Mouse (Mus musculus) embryo, embryonic 11.5 days (tissue): ENCODE measurements around the gene Gfm1.

ENCODE experiments used
- DNase-seq: peaks from one replicate; pipeline ENCODE4 v3.0.0-alpha.2; 2012; ENCODE audit warnings: low read depth, low spot score

The Gfm1 gene

GRCm38 (mm10) chr3:67429999-67430380 lies at the start of gene Gfm1:
Gene Gfm1 (plus strand): TSS chr3:67430096.
- peak; percentile 74 for DNase-seq

DNA sequence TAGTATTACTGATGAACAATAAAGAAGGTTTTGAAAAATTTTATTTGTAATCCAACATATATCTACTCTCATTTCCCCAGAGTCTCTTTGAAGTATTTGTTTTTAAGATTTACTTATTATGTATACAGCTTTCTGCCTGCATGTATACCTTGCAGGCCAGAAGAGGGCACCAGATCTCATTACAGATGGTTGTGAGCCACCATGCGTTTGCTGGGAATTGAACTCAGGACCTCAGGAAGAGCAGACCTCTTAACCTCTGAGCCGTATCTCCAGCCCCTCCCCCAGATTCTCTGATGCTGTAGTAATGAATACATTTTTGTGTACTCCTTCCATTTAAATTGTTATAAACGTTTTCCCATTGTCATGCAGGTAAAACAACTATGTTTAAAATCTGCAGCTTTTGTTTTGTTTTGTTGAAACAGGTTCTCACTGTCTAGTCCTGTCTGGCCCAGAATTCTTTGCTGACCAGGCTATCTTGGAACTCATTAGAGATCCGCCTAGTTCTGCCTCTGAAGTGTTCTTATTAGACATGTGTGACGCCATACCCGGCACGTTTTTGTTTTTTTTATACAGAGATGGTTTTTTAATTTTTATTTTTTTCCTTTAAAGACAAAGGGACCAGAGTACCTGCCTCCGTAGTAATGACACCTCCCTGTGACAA lies 428 bp upstream of the Gfm1 start:
- no peak for DNase-seq

GRCm38 (mm10) chr3:67434011-67434410 lies 4.1 kb downstream of the Gfm1 start:
- DNase-seq, result no peak

GRCm38 (mm10) chr3:67447143-67447542 lies 17.2 kb downstream of the Gfm1 start:
- no peak for DNase-seq

DNA sequence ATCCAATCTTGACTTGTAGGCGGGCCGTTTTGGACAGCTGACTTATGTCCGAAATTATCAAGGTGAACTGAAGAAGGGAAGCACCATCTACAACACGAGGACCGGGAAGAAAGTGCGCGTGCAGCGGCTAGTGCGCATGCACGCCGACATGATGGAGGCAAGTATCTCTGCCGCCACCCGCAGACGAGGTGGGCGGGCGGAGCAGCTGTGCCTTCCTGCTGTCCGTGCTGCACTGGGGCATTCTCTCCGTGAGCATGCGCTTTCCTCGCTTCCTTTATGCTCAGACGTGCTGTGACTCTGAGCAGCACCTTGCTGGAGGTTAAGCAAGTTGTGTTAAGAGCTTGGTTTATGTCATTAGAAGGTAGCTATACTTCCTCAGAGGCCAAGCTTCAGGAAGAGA lies 19.8 kb downstream of the Gfm1 start:
- no peak for DNase-seq

- no peak for DNase-seq
Observed at GRCm38 (mm10) chr3:67450601-67451210, 20.8 kb downstream of the Gfm1 start.

GRCm38 (mm10) chr3:67459881-67460280 lies 30.0 kb downstream of the Gfm1 start:
- no peak for DNase-seq

DNA sequence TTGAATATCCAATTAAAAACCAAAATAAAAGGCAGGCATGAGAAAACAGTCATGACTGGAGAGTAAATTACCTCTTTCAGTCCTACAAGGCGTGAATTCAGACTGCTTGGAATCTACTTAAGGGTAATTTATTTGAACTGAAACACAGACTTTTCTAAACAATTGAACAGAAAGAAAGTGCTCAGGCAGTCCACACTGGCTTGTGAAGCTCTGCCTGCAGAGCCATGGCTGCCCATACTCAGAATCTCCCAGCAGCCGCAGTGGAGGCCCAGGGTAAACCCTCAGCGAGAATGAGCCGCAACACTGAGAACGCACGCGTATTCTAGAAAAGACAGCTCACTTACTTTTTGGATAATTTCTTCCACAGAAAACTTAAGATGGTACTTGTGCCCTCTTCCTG lies 32.1 kb downstream of the Gfm1 start:
- DNase-seq, result no peak

- no peak for DNase-seq
Observed at GRCm38 (mm10) chr3:67462578-67462977, 32.7 kb downstream of the Gfm1 start.

- no peak for DNase-seq
Observed at GRCm38 (mm10) chr3:67463001-67463400, 33.1 kb downstream of the Gfm1 start.

GRCm38 (mm10) chr3:67463450-67464372 lies 33.8 kb downstream of the Gfm1 start, which contains the start of gene Lxn:
Gene Lxn (minus strand): TSS chr3:67463926.
- DNase-seq, result no peak

DNA sequence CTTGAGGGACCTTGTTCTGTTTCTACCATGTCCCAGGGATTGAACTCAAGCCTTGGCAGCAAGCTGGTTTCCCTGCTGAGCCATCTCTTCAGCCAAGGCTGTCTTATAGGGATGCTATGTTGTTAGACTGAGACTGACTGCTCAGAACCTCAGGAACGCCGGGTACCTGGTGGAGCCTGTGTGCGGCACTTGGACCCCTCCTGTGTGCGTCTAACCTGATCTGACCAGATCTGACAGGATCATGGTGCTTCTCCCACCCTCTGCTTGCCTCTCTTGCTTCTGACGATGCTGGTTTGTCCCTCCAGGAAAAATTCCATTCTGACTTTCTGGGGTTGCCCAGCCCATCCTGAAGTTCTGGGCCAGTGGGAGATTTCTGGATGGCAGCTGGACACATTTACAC lies 36.7 kb downstream of the Gfm1 start:
- DNase-seq, result no peak

DNA sequence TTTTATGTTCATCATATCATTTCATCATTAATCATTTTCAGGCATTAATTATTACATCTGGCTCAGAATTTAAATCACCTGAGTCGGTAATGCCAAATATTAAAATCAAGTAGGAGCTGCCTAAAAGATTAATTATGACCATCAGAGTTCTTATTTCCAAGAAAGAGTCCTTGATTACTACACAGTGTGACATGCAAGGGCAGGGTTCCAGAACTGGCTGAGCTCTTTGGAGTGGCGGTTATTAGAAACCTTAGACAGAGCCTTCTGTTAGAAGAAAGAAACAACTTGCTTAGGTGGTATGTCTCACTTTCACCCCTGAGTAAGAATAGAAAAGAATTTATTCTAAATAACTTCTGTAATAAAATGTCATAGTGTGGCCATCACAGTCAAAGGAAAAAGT lies 37.4 kb downstream of the Gfm1 start:
- DNase-seq, result no peak

DNA sequence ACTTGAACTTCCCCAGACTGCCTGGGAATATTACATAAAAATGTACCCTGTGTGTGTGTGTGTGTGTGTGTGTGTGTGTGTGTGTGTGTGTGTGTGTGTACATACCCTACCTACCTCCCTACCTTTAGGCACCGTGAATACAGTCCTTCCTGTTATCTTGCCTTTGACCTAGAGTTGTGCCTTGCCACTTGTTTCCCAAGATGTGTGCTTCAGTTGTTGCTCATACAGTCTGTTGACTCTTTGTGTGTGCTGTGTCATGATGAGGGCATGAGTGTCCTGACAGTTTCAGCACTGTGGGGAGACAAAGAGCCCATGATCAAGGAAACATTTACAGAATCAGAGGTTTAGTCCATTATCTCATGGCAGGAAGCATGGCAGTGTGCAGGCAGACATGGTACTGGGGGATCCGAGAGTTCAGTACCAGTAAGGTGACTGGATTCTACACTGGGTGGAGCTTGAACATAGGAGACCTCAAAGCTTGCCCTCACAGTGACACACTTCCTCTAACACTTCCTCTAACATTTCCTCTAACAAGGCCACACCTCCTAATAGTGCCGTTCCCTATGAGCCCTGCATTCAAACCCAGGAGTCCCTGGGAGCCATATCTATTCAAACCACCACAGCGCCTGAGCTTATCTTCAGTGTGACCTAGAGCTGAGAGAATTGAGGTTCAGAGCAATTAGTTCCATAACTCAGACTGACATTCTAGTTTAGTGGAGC lies 41.7 kb downstream of the Gfm1 start:
- DNase-seq, result no peak

GRCm38 (mm10) chr3:67473438-67473837 lies 43.5 kb downstream of the Gfm1 start:
- no peak for DNase-seq

DNA sequence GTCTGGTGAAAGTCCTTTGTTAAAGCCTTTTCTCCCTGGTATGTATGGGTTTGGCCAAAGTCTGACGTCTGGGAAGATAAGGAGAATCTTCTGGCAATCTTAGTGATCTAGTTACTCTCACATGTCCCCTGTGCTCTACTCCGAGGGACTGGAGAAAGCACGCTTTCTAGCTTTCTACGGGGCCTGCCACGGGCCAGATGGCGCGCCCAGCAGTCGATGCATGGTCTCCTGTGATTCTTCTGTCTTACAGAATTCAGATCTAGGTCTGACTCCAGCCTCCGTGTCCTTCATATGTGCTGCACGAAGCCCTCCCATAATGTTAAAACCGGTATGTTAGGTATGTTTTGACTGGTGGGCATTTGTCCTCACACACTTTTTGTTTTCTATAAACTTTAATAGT lies 49.9 kb downstream of the Gfm1 start:
- no peak for DNase-seq

DNA sequence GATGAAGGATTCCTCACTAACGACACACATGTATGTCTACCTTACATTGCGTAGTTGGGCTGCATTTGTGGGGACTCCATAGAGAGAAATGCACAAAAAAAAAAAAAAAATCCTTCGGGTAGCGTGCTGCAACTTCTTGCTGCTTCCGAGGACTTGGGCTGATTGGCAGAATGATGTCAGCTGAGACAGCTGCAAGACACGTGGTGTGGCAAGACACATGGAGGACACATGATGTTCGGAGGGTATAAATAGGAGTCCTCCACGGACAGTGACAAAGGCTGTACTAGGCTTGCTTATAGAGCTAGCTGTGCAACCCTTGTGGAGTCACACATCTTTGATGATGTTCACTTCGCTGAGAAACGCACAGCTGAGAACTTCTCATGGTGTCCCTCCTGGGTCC lies 52.5 kb downstream of the Gfm1 start:
- no peak for DNase-seq

DNA sequence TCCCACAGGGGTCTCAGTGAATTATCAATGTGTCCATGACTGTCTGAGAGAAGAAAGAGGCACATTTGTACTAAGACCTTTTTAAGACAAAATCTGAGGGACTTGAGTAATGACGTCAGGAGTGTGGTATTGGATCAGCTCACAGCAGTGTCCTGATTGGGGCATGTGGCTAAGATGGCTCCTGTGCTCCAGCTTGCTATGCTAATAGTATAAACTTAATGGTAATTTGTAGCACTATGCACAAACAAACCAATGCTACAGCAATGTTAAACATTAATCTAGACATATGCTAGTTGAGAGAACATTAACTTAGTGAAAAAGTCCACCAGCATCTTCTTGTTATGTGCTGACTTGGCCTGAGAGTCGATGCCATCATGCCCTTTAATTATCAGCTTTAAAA lies 55.3 kb downstream of the Gfm1 start:
- DNase-seq, result no peak

DNA sequence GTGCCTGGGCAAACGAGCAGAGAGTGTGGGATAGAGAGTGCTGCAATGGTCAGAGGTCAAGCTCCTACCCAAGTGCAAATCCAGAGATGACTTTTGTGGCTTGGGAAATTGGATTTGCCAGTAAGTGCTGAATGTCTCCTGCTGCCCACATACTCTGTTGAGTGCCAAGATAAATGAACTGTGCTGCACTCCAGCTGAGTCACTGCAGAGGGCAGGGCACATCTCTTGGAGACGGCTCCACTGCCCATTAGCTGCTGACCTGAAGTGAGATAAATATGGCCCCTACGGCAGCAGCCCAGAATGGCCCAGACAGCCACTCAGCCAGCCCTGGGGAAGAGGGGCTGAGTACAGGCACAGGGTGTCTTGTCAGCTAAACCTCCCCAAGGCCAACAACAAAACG lies 60.3 kb downstream of the Gfm1 start:
- DNase-seq, result no peak

DNA sequence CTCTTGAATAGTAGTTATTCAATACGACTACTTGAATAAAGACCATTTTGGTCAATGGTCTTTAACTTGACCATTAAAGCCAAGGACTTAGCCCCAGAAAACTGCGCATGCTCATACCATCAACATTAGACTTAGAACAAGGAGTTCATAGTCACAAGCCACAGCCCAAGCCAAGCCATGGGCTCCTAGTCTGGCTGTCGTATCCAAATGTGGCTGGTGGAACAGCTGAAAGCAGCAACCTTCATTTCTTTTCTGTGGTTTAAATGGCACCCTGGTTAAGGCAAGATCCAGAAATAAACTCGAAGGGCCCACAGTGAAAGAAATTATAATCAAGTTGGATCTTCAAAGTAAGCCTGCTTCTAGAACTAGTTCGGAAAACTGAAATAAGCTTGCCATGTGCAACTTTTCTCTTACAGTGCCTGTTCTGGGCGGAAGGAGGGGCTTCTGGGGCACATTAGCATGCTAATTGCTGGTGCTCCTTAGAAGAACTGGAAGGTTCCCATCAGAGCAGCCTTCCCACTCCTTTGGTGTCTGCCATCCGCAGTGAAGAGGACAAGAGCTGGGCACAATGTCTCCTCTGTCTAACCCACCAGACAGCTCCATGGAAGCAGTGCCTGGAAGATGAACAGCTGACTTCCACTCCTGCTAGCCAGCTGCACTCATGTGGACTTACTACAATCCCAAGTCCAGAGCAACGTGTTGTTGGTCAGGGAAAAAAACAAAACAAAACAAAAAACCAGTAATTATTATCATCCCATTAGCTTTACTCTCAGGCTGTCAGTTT lies 62.4 kb downstream of the Gfm1 start:
- no peak for DNase-seq

DNA sequence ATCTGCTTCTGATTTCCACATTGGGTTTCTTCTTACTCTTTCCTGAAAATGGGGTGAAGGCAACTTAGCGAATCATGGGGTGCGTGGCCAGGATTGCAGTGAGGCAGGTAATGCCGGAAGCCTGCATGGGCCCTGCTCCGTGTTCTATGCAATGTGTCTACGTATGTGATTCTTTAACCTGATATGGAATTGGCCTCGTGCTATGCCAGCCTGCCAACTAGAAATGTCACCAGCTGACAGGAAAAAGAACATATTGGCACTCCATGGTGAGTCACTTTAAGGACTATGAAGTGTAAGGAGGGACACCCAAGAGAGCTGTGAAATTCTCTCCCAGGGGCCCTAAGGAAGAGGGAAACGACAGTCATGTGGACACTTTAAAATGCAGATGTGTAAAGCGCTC lies 63.2 kb downstream of the Gfm1 start:
- no peak for DNase-seq
